Mouse (Mus musculus) olfactory bulb, adult 2 months (tissue): ENCODE data around the gene Utp20.

ENCODE experiments used
- CTCF ChIP-seq: fragments of 200-500 bp; IDR thresholded peaks from 2 replicates; pipeline ENCODE4 v1.5.1; 2012; ENCODE audit warnings: low read depth, mild to moderate bottlenecking, low read length, moderate library complexity; ENCODE audit not compliant: insufficient read depth
- POLR2A ChIP-seq: fragments of 200-500 bp; IDR thresholded peaks from 2 replicates; pipeline ENCODE4 v1.6.1; 2012; ENCODE audit warnings: mild to moderate bottlenecking, low read depth, low read length, moderate library complexity; ENCODE audit not compliant: insufficient read depth

GRCm38 (mm10) chr10:88784513-88784931, 42.1 kb downstream of the Utp20 start:
- TF ChIP-seq CTCF (no peak), POLR2A (no peak)
